Comparison of ENCODE assay signal across 27 mouse cellular contexts in genomic region chr1:138006811-138007210, GRCm38 (mm10).
"Had no signal": no experiment of that assay in that cellular context is flagged by ENCODE, and none has a peak within 500 bp of the region (broad histone marks: within the 10 kb centered on the region; RNA-seq: fewer than 3 reads in every experiment).

No protein-coding gene starts in this region.

- H3K4me2 ChIP-seq: heart, embryonic 13.5 days; heart, embryonic 15.5 days; hindbrain, embryonic 13.5 days; hindbrain, embryonic 15.5 days; kidney, embryonic 15.5 days; limb, embryonic 13.5 days; limb, embryonic 15.5 days; liver, embryonic 12.5 days had no signal

- DNase-seq: gastrocnemius, postnatal 14 days; gastrocnemius, postnatal 36 days; heart, adult 2 months; heart, postnatal 14 days; heart, postnatal 36 days; kidney, adult 11 months; kidney, adult 2 months; kidney, adult 9 months; kidney, postnatal 14 days; kidney, postnatal 4 days; layer of hippocampus, adult 9-11 months; layer of hippocampus, postnatal 36 days; left cerebral cortex, postnatal 4 days had no signal

- H3K27ac ChIP-seq: heart, adult 2 months; heart, embryonic 10.5 days; heart, embryonic 13.5 days; heart, embryonic 15.5 days; hindbrain, embryonic 13.5 days; hindbrain, embryonic 15.5 days; hindbrain, postnatal 0 days; kidney, embryonic 15.5 days; kidney, postnatal 0 days; layer of hippocampus, adult 2 months; limb, embryonic 13.5 days; limb, embryonic 15.5 days; liver, embryonic 12.5 days; liver, embryonic 14.5 days had no signal

- ATAC-seq: hindbrain, postnatal 0 days; intestine, embryonic 16.5 days; liver, embryonic 12.5 days had no signal

- H3K36me3 ChIP-seq: heart, embryonic 10.5 days; heart, embryonic 13.5 days; heart, embryonic 15.5 days; hindbrain, embryonic 13.5 days; hindbrain, embryonic 15.5 days; kidney, embryonic 15.5 days; limb, embryonic 13.5 days; limb, embryonic 15.5 days; liver, embryonic 12.5 days had no signal

- H3K27me3 ChIP-seq: heart, embryonic 13.5 days; heart, embryonic 15.5 days; hindbrain, embryonic 13.5 days; hindbrain, embryonic 15.5 days; kidney, embryonic 15.5 days; limb, embryonic 13.5 days; limb, embryonic 15.5 days; liver, embryonic 12.5 days had no signal

- H3K9ac ChIP-seq: heart, embryonic 13.5 days; heart, embryonic 15.5 days; hindbrain, embryonic 13.5 days; hindbrain, embryonic 15.5 days; kidney, embryonic 15.5 days; limb, embryonic 13.5 days; limb, embryonic 15.5 days; liver, embryonic 12.5 days; liver, embryonic 14.5 days had no signal

- H3K4me3 ChIP-seq: heart, adult 2 months; heart, embryonic 10.5 days; heart, embryonic 13.5 days; heart, embryonic 15.5 days; hindbrain, embryonic 13.5 days; hindbrain, embryonic 15.5 days; kidney, embryonic 15.5 days; layer of hippocampus, adult 2 months; limb, embryonic 13.5 days; limb, embryonic 15.5 days; liver, embryonic 12.5 days had no signal

- H3K9me3 ChIP-seq: heart, embryonic 10.5 days; heart, embryonic 13.5 days; heart, embryonic 15.5 days; hindbrain, embryonic 13.5 days; hindbrain, embryonic 15.5 days; kidney, embryonic 15.5 days; limb, embryonic 13.5 days; limb, embryonic 15.5 days; liver, embryonic 12.5 days had no signal

- H3K4me1 ChIP-seq: heart, embryonic 10.5 days; hindbrain, embryonic 13.5 days; hindbrain, embryonic 15.5 days; liver, embryonic 12.5 days had no signal
